10 mouse cellular contexts compared by ENCODE assay signal in genomic region chr2:91933471-91933870, GRCm38 (mm10). TPM values are rescaled to one million over a fixed set of nuclear protein-coding genes. Genes with fewer than 3 reads are reported as not detected.
DNase-seq lines count a peak whose midpoint lies in the region; ATAC-seq lines count a peak whose summit lies in the region.
"Had no signal": no experiment of that assay in that cellular context is flagged by ENCODE, and none has a peak within 500 bp of the region (broad histone marks: within the 10 kb centered on the region; RNA-seq: fewer than 3 reads in every experiment).

No protein-coding gene starts in this region.

- H3K4me2 ChIP-seq in hindbrain, embryonic 14.5 days (replicated peaks), result no peak overlapping the region
- no peak overlapping the region for H3K4me2 ChIP-seq in stomach, embryonic 15.5 days

- WGBS in hindbrain, embryonic 10.5 days, result 17% methylated on average over 9 of the region's 9 CpGs
- 31% methylated on average over 9 of the region's 9 CpGs for WGBS in hindbrain, embryonic 14.5 days
- WGBS in stomach, embryonic 15.5 days, result 48% methylated on average over 9 of the region's 9 CpGs

- no peak for ATAC-seq in hindbrain, embryonic 14.5 days (ENCODE audit: low FRiP score)
- ATAC-seq in stomach, embryonic 15.5 days (ENCODE audit: insufficient read depth, low FRiP score, low read depth), result no peak
- ATAC-seq: lung, postnatal 0 days had no signal

- H3K27ac ChIP-seq in hindbrain, embryonic 10.5 days, result peak overlapping the region; percentile 100
- no peak overlapping the region for H3K27ac ChIP-seq in hindbrain, embryonic 14.5 days
- H3K27ac ChIP-seq in stomach, embryonic 15.5 days, result 0 out of 2 replicates have a peak overlapping the region, but pooled peaks have one; percentile 88

- H3K4me3 ChIP-seq in hindbrain, embryonic 10.5 days, result peak overlapping the region; percentile 82
- H3K4me3 ChIP-seq in hindbrain, embryonic 14.5 days (replicated peaks; ENCODE audit: low read length), result no peak overlapping the region
- H3K4me3 ChIP-seq in stomach, embryonic 15.5 days (replicated peaks), result no peak overlapping the region

- peaks cover 70% of the 10 kb centered on the region for H3K36me3 ChIP-seq in hindbrain, embryonic 10.5 days
- peaks cover 42% of the 10 kb centered on the region for H3K36me3 ChIP-seq in hindbrain, embryonic 14.5 days (replicated peaks; ENCODE audit: control insufficient read depth, insufficient read depth)
- peaks cover 27% of the 10 kb centered on the region for H3K36me3 ChIP-seq in stomach, embryonic 15.5 days

- no peaks in the 10 kb centered on the region for H3K9me3 ChIP-seq in hindbrain, embryonic 10.5 days
- H3K9me3 ChIP-seq in hindbrain, embryonic 14.5 days (ENCODE audit: control insufficient read depth, low read length), result no peaks in the 10 kb centered on the region
- H3K9me3 ChIP-seq in stomach, embryonic 15.5 days, result no peaks in the 10 kb centered on the region

- peaks cover 84% of the 10 kb centered on the region for H3K4me1 ChIP-seq in hindbrain, embryonic 10.5 days (replicated peaks)
- peaks cover 15% of the 10 kb centered on the region for H3K4me1 ChIP-seq in hindbrain, embryonic 14.5 days (replicated peaks; ENCODE audit: control insufficient read depth, insufficient read depth, low read length)
- peaks cover 31% of the 10 kb centered on the region for H3K4me1 ChIP-seq in stomach, embryonic 15.5 days

- DNase-seq in hindbrain, embryonic 10.5 days (ENCODE audit: low spot score), result peak; percentile 51
- no peak for DNase-seq in hindbrain, embryonic 14.5 days (ENCODE audit: low spot score)
- DNase-seq in retina, postnatal 1 day, result peak; percentile 40
- DNase-seq in retina, embryonic 14.5 days (ENCODE audit: low spot score), result no peak
- DNase-seq in embryo, embryonic 9.5 days (ENCODE audit: extremely low spot score), result peak; percentile 75
- DNase-seq in ovary, postnatal 14 days (ENCODE audit: low spot score), result no peak
- DNase-seq in thymus, postnatal 0 days (ENCODE audit: low spot score), result no peak

- no peak overlapping the region for H3K9ac ChIP-seq in hindbrain, embryonic 14.5 days
- no peak overlapping the region for H3K9ac ChIP-seq in stomach, embryonic 15.5 days

- H3K27me3 ChIP-seq in hindbrain, embryonic 10.5 days (ENCODE audit: insufficient read depth, poor library complexity, severe bottlenecking), result no peaks in the 10 kb centered on the region
- H3K27me3 ChIP-seq in hindbrain, embryonic 14.5 days (ENCODE audit: control insufficient read depth, insufficient read depth, low read length), result no peaks in the 10 kb centered on the region
- no peaks in the 10 kb centered on the region for H3K27me3 ChIP-seq in stomach, embryonic 15.5 days (replicated peaks)

RNA-seq across cellular contexts. Expression of gene Mdk, which starts 1.4 kb away (rescaled TPM):
- 1,375 and 1,717 TPM in 2 replicates for polyA plus RNA-seq in hindbrain, embryonic 10.5 days (2016; fragmentation: Nextera tagmentation; extraction: Ambion mirVana)
- polyA plus RNA-seq in hindbrain, embryonic 14.5 days (2014; fragmentation: Nextera tagmentation; extraction: Ambion mirVana), result 154 and 171 TPM in 2 replicates
- polyA plus RNA-seq in stomach, embryonic 15.5 days (2015; fragmentation: Nextera tagmentation; extraction: Ambion mirVana), result 587 and 735 TPM in 2 replicates
- 118 and 153 TPM in 2 replicates for polyA plus RNA-seq in thymus, postnatal 0 days (2015; fragmentation: Nextera tagmentation; extraction: Ambion mirVana)

RNA-seq across cellular contexts. Expression of gene Chrm4, which starts 6.4 kb away (rescaled TPM):
- 0.48 and 0.95 TPM in 2 replicates for polyA plus RNA-seq in hindbrain, embryonic 10.5 days (2016; fragmentation: Nextera tagmentation; extraction: Ambion mirVana)
- polyA plus RNA-seq in hindbrain, embryonic 14.5 days (2014; fragmentation: Nextera tagmentation; extraction: Ambion mirVana), result 0.52 and 0.67 TPM in 2 replicates
- polyA plus RNA-seq in stomach, embryonic 15.5 days (2015; fragmentation: Nextera tagmentation; extraction: Ambion mirVana), result 0.21 and 0.27 TPM in 2 replicates
- 0.09 and 0.12 TPM in 2 replicates for polyA plus RNA-seq in thymus, postnatal 0 days (2015; fragmentation: Nextera tagmentation; extraction: Ambion mirVana)

RNA-seq across cellular contexts. Expression of gene Gm9821, which starts 12.0 kb away (rescaled TPM):
- 0.18 and 0.25 TPM in 2 replicates for polyA plus RNA-seq in hindbrain, embryonic 10.5 days (2016; fragmentation: Nextera tagmentation; extraction: Ambion mirVana)
- 0.39 TPM in 1 of 2 replicates, not detected in the other for polyA plus RNA-seq in hindbrain, embryonic 14.5 days (2014; fragmentation: Nextera tagmentation; extraction: Ambion mirVana)
- polyA plus RNA-seq in stomach, embryonic 15.5 days (2015; fragmentation: Nextera tagmentation; extraction: Ambion mirVana), result 0.66 and 0.71 TPM in 2 replicates
- 2.5 and 3.4 TPM in 2 replicates for polyA plus RNA-seq in thymus, postnatal 0 days (2015; fragmentation: Nextera tagmentation; extraction: Ambion mirVana)
- polyA plus RNA-seq: large intestine, adult 2 months had no signal

RNA-seq across cellular contexts. Expression of gene Dgkz, which starts 42.2 kb away (rescaled TPM):
- polyA plus RNA-seq in hindbrain, embryonic 10.5 days (2016; fragmentation: Nextera tagmentation; extraction: Ambion mirVana), result 36.3 and 39.4 TPM in 2 replicates
- 39.0 and 42.6 TPM in 2 replicates for polyA plus RNA-seq in hindbrain, embryonic 14.5 days (2014; fragmentation: Nextera tagmentation; extraction: Ambion mirVana)
- 50.9 and 51.1 TPM in 2 replicates for polyA plus RNA-seq in stomach, embryonic 15.5 days (2015; fragmentation: Nextera tagmentation; extraction: Ambion mirVana)
- 70.9 and 81.0 TPM in 2 replicates for polyA plus RNA-seq in thymus, postnatal 0 days (2015; fragmentation: Nextera tagmentation; extraction: Ambion mirVana)

Comparison
In these comparisons a context has a peak if more than half of its experiments do, and no peak if none do; other contexts are left out.
1. DNase-seq: peak in hindbrain, embryonic 10.5 days (single experiment), retina, postnatal 1 day (single experiment) and embryo, embryonic 9.5 days (single experiment); none in hindbrain, embryonic 14.5 days (single experiment), retina, embryonic 14.5 days (single experiment), ovary, postnatal 14 days (single experiment) and thymus, postnatal 0 days (single experiment).